In the genomic region with DNA sequence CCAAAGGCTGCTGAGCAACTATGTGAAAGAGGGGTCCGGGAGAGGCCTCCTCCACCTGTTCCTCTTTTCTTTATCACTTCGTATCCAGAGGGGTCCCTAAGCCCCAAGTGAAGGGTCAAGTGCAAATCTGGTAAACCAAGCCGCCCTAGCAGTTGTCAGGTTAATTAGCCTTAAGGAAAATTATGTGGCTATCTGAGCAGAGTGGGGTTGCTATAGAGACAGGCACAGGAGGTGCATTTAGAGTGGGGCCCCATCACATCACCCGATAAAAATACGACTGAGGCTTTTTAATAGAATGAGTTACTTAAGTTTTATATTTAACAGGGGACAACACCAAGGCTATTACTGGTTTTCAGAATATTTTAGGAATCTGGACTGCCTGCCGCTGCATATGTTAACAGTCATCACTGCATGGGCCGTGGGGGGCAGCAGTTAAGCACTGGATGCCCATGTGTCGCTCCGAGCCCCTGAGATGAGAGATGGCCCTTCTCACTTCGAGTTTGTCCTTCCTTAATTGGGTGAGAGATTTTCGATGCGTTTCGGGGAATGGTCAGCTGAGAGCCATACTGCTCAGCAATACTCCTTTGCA, we compare ENCODE assay signal across 30 mouse cellular contexts. TPM values are rescaled to one million over a fixed set of nuclear protein-coding genes. Genes with fewer than 3 reads are reported as not detected.
DNase-seq lines count a peak whose midpoint lies in the region; ATAC-seq and TF ChIP-seq lines count a peak whose summit lies in the region.
"Had no signal": no experiment of that assay in that cellular context is flagged by ENCODE, and none has a peak within 500 bp of the region (broad histone marks: within the 10 kb centered on the region; RNA-seq: fewer than 3 reads in every experiment).

No protein-coding gene starts in this region.

- no peak overlapping the region for H3K4me3 ChIP-seq in embryonic facial prominence, embryonic 14.5 days (ENCODE audit: low read depth, low read length)
- no peak overlapping the region for H3K4me3 ChIP-seq in embryonic facial prominence, embryonic 10.5 days
- no peak overlapping the region for H3K4me3 ChIP-seq in limb, embryonic 12.5 days (replicated peaks)
- no peak overlapping the region for H3K4me3 ChIP-seq in limb, embryonic 10.5 days
- H3K4me3 ChIP-seq in neural tube, embryonic 15.5 days (replicated peaks), result no peak overlapping the region
- no peak overlapping the region for H3K4me3 ChIP-seq in limb, embryonic 14.5 days (replicated peaks; ENCODE audit: low read length)
- H3K4me3 ChIP-seq in hindbrain, embryonic 16.5 days (ENCODE audit: low read length), result no peak overlapping the region
- H3K4me3 ChIP-seq: embryonic facial prominence, embryonic 12.5 days; embryonic facial prominence, embryonic 15.5 days; erythroblast, embryonic 14.5 days; forebrain, embryonic 10.5 days; forebrain, embryonic 12.5 days had no signal

- H3K27ac ChIP-seq in embryonic facial prominence, embryonic 14.5 days (replicated peaks; ENCODE audit: low read depth, low read length), result no peak overlapping the region
- H3K27ac ChIP-seq in embryonic facial prominence, embryonic 10.5 days (replicated peaks), result no peak overlapping the region
- H3K27ac ChIP-seq in limb, embryonic 12.5 days, result no peak overlapping the region
- H3K27ac ChIP-seq in limb, embryonic 10.5 days, result no peak overlapping the region
- H3K27ac ChIP-seq in neural tube, embryonic 15.5 days (replicated peaks), result no peak overlapping the region
- no peak overlapping the region for H3K27ac ChIP-seq in limb, embryonic 14.5 days (replicated peaks; ENCODE audit: low read depth, low read length)
- H3K27ac ChIP-seq in hindbrain, embryonic 16.5 days (ENCODE audit: low read depth, low read length), result no peak overlapping the region
- H3K27ac ChIP-seq: embryonic facial prominence, embryonic 12.5 days; embryonic facial prominence, embryonic 15.5 days; forebrain, embryonic 10.5 days; forebrain, embryonic 12.5 days had no signal

- DNase-seq in embryonic facial prominence, embryonic 14.5 days (ENCODE audit: low spot score), result peak; percentile 35
- DNase-seq in embryonic facial prominence, embryonic 10.5 days (ENCODE audit: low spot score), result no peak
- no peak for DNase-seq in limb, embryonic 10.5 days (ENCODE audit: low spot score)
- DNase-seq in neural tube, embryonic 10.5 days (ENCODE audit: extremely low spot score, low spot score), result no peak
- DNase-seq in limb, embryonic 14.5 days (ENCODE audit: low spot score), result no peak
- DNase-seq: adrenal gland, adult 8-10 months; adrenal gland, postnatal 14 days; adrenal gland, postnatal 36 days; B cell, adult 2 months; cerebellum, adult 11 months; cerebellum, adult 18-20 months; cerebellum, adult 8-10 months; cerebellum, adult 9-11 months; cerebellum, postnatal 14 days; cerebellum, postnatal 36 days; embryo, embryonic 11 days had no signal

- no peaks in the 10 kb centered on the region for H3K36me3 ChIP-seq in embryonic facial prominence, embryonic 14.5 days (ENCODE audit: control insufficient read depth, insufficient read depth, low read length)
- no peaks in the 10 kb centered on the region for H3K36me3 ChIP-seq in embryonic facial prominence, embryonic 10.5 days (replicated peaks)
- H3K36me3 ChIP-seq in limb, embryonic 12.5 days, result no peaks in the 10 kb centered on the region
- no peaks in the 10 kb centered on the region for H3K36me3 ChIP-seq in limb, embryonic 10.5 days
- H3K36me3 ChIP-seq in neural tube, embryonic 15.5 days, result no peaks in the 10 kb centered on the region
- H3K36me3 ChIP-seq in limb, embryonic 14.5 days (ENCODE audit: control insufficient read depth, insufficient read depth, low read length), result no peaks in the 10 kb centered on the region
- H3K36me3 ChIP-seq in hindbrain, embryonic 16.5 days (ENCODE audit: control insufficient read depth, insufficient read depth, low read length), result no peaks in the 10 kb centered on the region
- H3K36me3 ChIP-seq: embryonic facial prominence, embryonic 12.5 days; embryonic facial prominence, embryonic 15.5 days; forebrain, embryonic 10.5 days; forebrain, embryonic 12.5 days; G1E had no signal

- H3K9ac ChIP-seq in embryonic facial prominence, embryonic 14.5 days (ENCODE audit: low read depth, low read length), result no peak overlapping the region
- no peak overlapping the region for H3K9ac ChIP-seq in limb, embryonic 12.5 days (replicated peaks)
- no peak overlapping the region for H3K9ac ChIP-seq in neural tube, embryonic 15.5 days (replicated peaks)
- no peak overlapping the region for H3K9ac ChIP-seq in limb, embryonic 14.5 days (ENCODE audit: low read depth, low read length, severe bottlenecking)
- no peak overlapping the region for H3K9ac ChIP-seq in hindbrain, embryonic 16.5 days (ENCODE audit: low read depth, low read length)
- H3K9ac ChIP-seq: embryonic facial prominence, embryonic 12.5 days; embryonic facial prominence, embryonic 15.5 days; forebrain, embryonic 12.5 days had no signal

- H3K9me3 ChIP-seq in embryonic facial prominence, embryonic 14.5 days (ENCODE audit: control insufficient read depth, low read length), result no peaks in the 10 kb centered on the region
- H3K9me3 ChIP-seq in embryonic facial prominence, embryonic 10.5 days, result no peaks in the 10 kb centered on the region
- H3K9me3 ChIP-seq in limb, embryonic 12.5 days, result no peaks in the 10 kb centered on the region
- H3K9me3 ChIP-seq in limb, embryonic 10.5 days (replicated peaks), result no peaks in the 10 kb centered on the region
- no peaks in the 10 kb centered on the region for H3K9me3 ChIP-seq in neural tube, embryonic 15.5 days (replicated peaks)
- no peaks in the 10 kb centered on the region for H3K9me3 ChIP-seq in limb, embryonic 14.5 days (ENCODE audit: control insufficient read depth, low read length)
- H3K9me3 ChIP-seq in hindbrain, embryonic 16.5 days (ENCODE audit: control insufficient read depth, low read length), result no peaks in the 10 kb centered on the region
- H3K9me3 ChIP-seq: embryonic facial prominence, embryonic 12.5 days; embryonic facial prominence, embryonic 15.5 days; forebrain, embryonic 10.5 days; forebrain, embryonic 12.5 days; G1E had no signal

- no peak for TF ChIP-seq POLR2A in limb, embryonic 14.5 days (IDR thresholded peaks at IDR 0.05; ENCODE audit: borderline replicate concordance, extremely low read depth, insufficient read depth, insufficient read length)

- no peaks in the 10 kb centered on the region for H3K4me1 ChIP-seq in embryonic facial prominence, embryonic 14.5 days (ENCODE audit: control insufficient read depth, insufficient read depth, low read length)
- H3K4me1 ChIP-seq in embryonic facial prominence, embryonic 10.5 days, result peaks cover 5% of the 10 kb centered on the region; the same call in 1 of the 2 replicates
- no peaks in the 10 kb centered on the region for H3K4me1 ChIP-seq in limb, embryonic 12.5 days (replicated peaks)
- no peaks in the 10 kb centered on the region; the same call in 1 of the 2 replicates for H3K4me1 ChIP-seq in limb, embryonic 10.5 days
- no peaks in the 10 kb centered on the region for H3K4me1 ChIP-seq in neural tube, embryonic 15.5 days
- H3K4me1 ChIP-seq in limb, embryonic 14.5 days (ENCODE audit: control insufficient read depth, insufficient read depth, low read length), result no peaks in the 10 kb centered on the region
- no peaks in the 10 kb centered on the region for H3K4me1 ChIP-seq in hindbrain, embryonic 16.5 days (ENCODE audit: control insufficient read depth, insufficient read depth, low read depth, low read length)
- H3K4me1 ChIP-seq: embryonic facial prominence, embryonic 12.5 days; embryonic facial prominence, embryonic 15.5 days had no signal

- H3K27me3 ChIP-seq in embryonic facial prominence, embryonic 14.5 days (replicated peaks; ENCODE audit: control insufficient read depth, insufficient read depth, low read length), result no peaks in the 10 kb centered on the region
- no peaks in the 10 kb centered on the region for H3K27me3 ChIP-seq in embryonic facial prominence, embryonic 10.5 days (replicated peaks; ENCODE audit: low read depth, poor library complexity, severe bottlenecking)
- H3K27me3 ChIP-seq in limb, embryonic 12.5 days, result peaks cover 7% of the 10 kb centered on the region; the same call in 1 of the 2 replicates
- no peaks in the 10 kb centered on the region for H3K27me3 ChIP-seq in limb, embryonic 10.5 days (ENCODE audit: low read depth, poor library complexity, severe bottlenecking)
- H3K27me3 ChIP-seq in neural tube, embryonic 15.5 days (replicated peaks), result no peaks in the 10 kb centered on the region
- H3K27me3 ChIP-seq in limb, embryonic 14.5 days (ENCODE audit: control insufficient read depth, insufficient read depth, low read length), result no peaks in the 10 kb centered on the region
- H3K27me3 ChIP-seq in hindbrain, embryonic 16.5 days (replicated peaks; ENCODE audit: control insufficient read depth, insufficient read depth, low read length), result no peaks in the 10 kb centered on the region
- H3K27me3 ChIP-seq: embryonic facial prominence, embryonic 12.5 days; embryonic facial prominence, embryonic 15.5 days; forebrain, embryonic 12.5 days had no signal

- no peak overlapping the region for H3K4me2 ChIP-seq in embryonic facial prominence, embryonic 14.5 days (ENCODE audit: low read depth, low read length)
- no peak overlapping the region for H3K4me2 ChIP-seq in limb, embryonic 12.5 days
- H3K4me2 ChIP-seq in neural tube, embryonic 15.5 days, result no peak overlapping the region
- H3K4me2 ChIP-seq in limb, embryonic 14.5 days (replicated peaks; ENCODE audit: low read depth, low read length, severe bottlenecking), result no peak overlapping the region
- H3K4me2 ChIP-seq in hindbrain, embryonic 16.5 days (ENCODE audit: low read length), result no peak overlapping the region
- H3K4me2 ChIP-seq: embryonic facial prominence, embryonic 12.5 days; embryonic facial prominence, embryonic 15.5 days; forebrain, embryonic 12.5 days had no signal

- ATAC-seq in embryonic facial prominence, embryonic 14.5 days (ENCODE audit: low read depth), result peak; percentile 50
- ATAC-seq in limb, embryonic 12.5 days (ENCODE audit: insufficient number of reproducible peaks, insufficient read depth, low FRiP score, low TSS enrichment, low read depth), result 0 out of 2 replicates have a peak, but pooled peaks have one; percentile 23
- ATAC-seq in neural tube, embryonic 15.5 days (ENCODE audit: low FRiP score), result 0 out of 2 replicates have a peak, but pooled peaks have one; percentile 31
- ATAC-seq in limb, embryonic 14.5 days (ENCODE audit: low FRiP score, low read depth), result peak; percentile 76
- no peak for ATAC-seq in hindbrain, embryonic 16.5 days
- ATAC-seq: activated CD4-positive, CD25-positive, alpha-beta regulatory T cell, adult 4 months; CD4-positive, CD25-positive, alpha-beta regulatory T cell, adult 4 months; forebrain, embryonic 14.5 days; forebrain, embryonic 16.5 days; Patski had no signal

- 72% methylated on average over 13 of the region's 13 CpGs for WGBS in embryonic facial prominence, embryonic 14.5 days
- WGBS in embryonic facial prominence, embryonic 10.5 days, result 84% methylated on average over 13 of the region's 13 CpGs
- 75% methylated on average over 13 of the region's 13 CpGs for WGBS in limb, embryonic 12.5 days
- 88% methylated on average over 13 of the region's 13 CpGs for WGBS in limb, embryonic 10.5 days
- WGBS in neural tube, embryonic 15.5 days, result 63% methylated on average over 13 of the region's 13 CpGs
- WGBS in limb, embryonic 14.5 days, result 63% methylated on average over 13 of the region's 13 CpGs
- WGBS in hindbrain, embryonic 16.5 days, result 71% methylated on average over 13 of the region's 13 CpGs

RNA-seq across cellular contexts. Expression of a gene that starts 3.3 kb away (rescaled TPM):
- polyA plus RNA-seq in embryonic facial prominence, embryonic 14.5 days (2014; fragmentation: Nextera tagmentation; extraction: Ambion mirVana), result 3.5 and 4.8 TPM in 2 replicates
- polyA plus RNA-seq in embryonic facial prominence, embryonic 10.5 days (2016; fragmentation: Nextera tagmentation; extraction: Ambion mirVana), result 0.02 TPM in 1 of 2 replicates, not detected in the other
- 0.29 and 0.30 TPM in 2 replicates for polyA plus RNA-seq in limb, embryonic 12.5 days (2016; fragmentation: Nextera tagmentation; extraction: Ambion mirVana)
- not detected in 2 replicates for polyA plus RNA-seq in limb, embryonic 10.5 days (2016; fragmentation: Nextera tagmentation; extraction: Ambion mirVana)
- polyA plus RNA-seq in neural tube, embryonic 15.5 days (2015; fragmentation: Nextera tagmentation; extraction: Ambion mirVana), result 0.05 and 0.10 TPM in 2 replicates
- polyA plus RNA-seq in limb, embryonic 14.5 days (2012; rRNA removed), result 2.8 and 2.9 TPM in 2 replicates
- polyA plus RNA-seq in limb, embryonic 14.5 days (2014; fragmentation: Nextera tagmentation; extraction: Ambion mirVana), result 2.3 and 2.5 TPM in 2 replicates
- 0.07 TPM in 1 of 2 replicates, not detected in the other for polyA plus RNA-seq in hindbrain, embryonic 16.5 days (2015; fragmentation: Nextera tagmentation; extraction: Ambion mirVana)
- polyA plus RNA-seq: activated CD4-positive, CD25-positive, alpha-beta regulatory T cell, adult 4 months; CD4-positive, CD25-positive, alpha-beta regulatory T cell, adult 4 months; erythroblast, embryonic 14.5 days; forebrain, embryonic 10.5 days; forebrain, embryonic 12.5 days; forebrain, embryonic 14.5 days; forebrain, embryonic 16.5 days; G1E; Patski had no signal
